Mouse (Mus musculus): Measurements from ENCODE around the gene Tfcp2l1.

DNA sequence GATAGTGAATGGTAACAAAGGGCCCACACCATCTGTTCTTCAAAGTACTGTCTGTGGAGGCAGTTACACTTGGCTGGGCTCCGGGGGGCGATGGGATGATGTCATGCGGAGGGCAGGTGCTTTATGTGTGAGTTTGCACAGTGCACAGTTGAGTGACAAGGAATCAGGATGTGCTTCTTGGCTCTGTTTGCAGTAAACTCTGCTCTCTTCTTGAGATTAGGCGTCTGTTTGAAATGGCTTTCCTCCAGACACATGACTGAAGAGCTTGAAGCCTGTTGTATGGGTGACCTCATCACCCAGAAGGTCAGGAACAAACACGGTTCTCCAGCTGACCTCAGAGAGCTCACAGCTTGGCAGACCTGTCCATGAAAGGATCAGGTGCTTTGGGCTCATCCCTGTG is 38.0 kb upstream of the Tfcp2l1 start:
- TF ChIP-seq CTCF (IDR thresholded peaks at IDR 0.05; ENCODE audit: borderline replicate concordance, insufficient read depth, low read length): no peak
- no peak for TF ChIP-seq POLR2A (IDR thresholded peaks at IDR 0.05; ENCODE audit: low read depth, low read length)
